Comparison of ENCODE assay signal across 9 mouse cellular contexts in genomic region chr7:92027049-92027448, GRCm38 (mm10).
DNase-seq lines count a peak whose midpoint lies in the region; ATAC-seq and TF ChIP-seq lines count a peak whose summit lies in the region.
"Had no signal": no experiment of that assay in that cellular context is flagged by ENCODE, and none has a peak within 500 bp of the region (broad histone marks: within the 10 kb centered on the region; RNA-seq: fewer than 3 reads in every experiment).

No protein-coding gene starts in this region.

- DNase-seq in heart, adult 2 months, result peak in 1 of 2 experiments; percentile 20
- DNase-seq in heart, adult 8-10 months (ENCODE audit: low spot score), result no peak
- DNase-seq in adipocyte (ENCODE audit: low spot score), result peak; percentile 64
- peak; percentile 70 to 77 for DNase-seq in cerebellum, postnatal 36 days
- peak; percentile 24 to 59 for DNase-seq in heart, postnatal 14 days
- peak; percentile 50 to 59 for DNase-seq in layer of hippocampus, postnatal 14 days (ENCODE audit: low spot score in 2 of 2)
- peak; percentile 1 to 7 for DNase-seq in spleen, postnatal 14 days (ENCODE audit: low spot score in 2 of 2)

- peak; percentile 71 for TF ChIP-seq CTCF in heart, adult 2 months (IDR thresholded peaks at IDR 0.05)

- H3K27me3 ChIP-seq in heart, adult 2 months (ENCODE audit: control insufficient read depth, insufficient read depth, low read length), result no peaks in the 10 kb centered on the region
- H3K27me3 ChIP-seq: lung, embryonic 15.5 days had no signal

- no peaks in the 10 kb centered on the region for H3K36me3 ChIP-seq in heart, adult 2 months (ENCODE audit: control insufficient read depth, insufficient read depth, low read length)
- H3K36me3 ChIP-seq: lung, embryonic 15.5 days had no signal

- peak; percentile 95 for ATAC-seq in megakaryocyte progenitor cell, adult 5-6 weeks (replicated peaks; ENCODE audit: poor library complexity)

- H3K4me1 ChIP-seq in heart, adult 2 months (ENCODE audit: control insufficient read depth, insufficient read depth, low read length), result no peaks in the 10 kb centered on the region
- H3K4me1 ChIP-seq: lung, embryonic 15.5 days had no signal

- H3K4me3 ChIP-seq in heart, adult 2 months, result no peak overlapping the region
- H3K4me3 ChIP-seq: lung, embryonic 15.5 days had no signal

- H3K79me2 ChIP-seq in heart, adult 2 months (replicated peaks; ENCODE audit: control insufficient read depth, insufficient read depth, low read length), result no peaks in the 10 kb centered on the region

- intact Hi-C loops in heart, adult 2 months (cut with DNase I), result loop anchor here (2.0 kb wide), 1 partner anchor 570 kb away; no protein-coding TSS in a partner anchor
- intact Hi-C loops in heart, postnatal 14 days (cut with DNase I), result loop anchor here (2.0 kb wide), 1 partner anchor 570 kb away; no protein-coding TSS in a partner anchor

- H3K27ac ChIP-seq in heart, adult 2 months, result no peak overlapping the region
- H3K27ac ChIP-seq: lung, embryonic 15.5 days had no signal

- 37% methylated on average over 7 of the region's 7 CpGs for WGBS in heart, adult 2 months

- no peak for TF ChIP-seq POLR2A in heart, adult 2 months (IDR thresholded peaks at IDR 0.05; ENCODE audit: insufficient read depth, low read depth, low read length)

- no peak overlapping the region for H3K9ac ChIP-seq in heart, adult 2 months (ENCODE audit: low read depth, low read length)
- H3K9ac ChIP-seq: lung, embryonic 15.5 days had no signal

- TF ChIP-seq EP300 in heart, adult 2 months (IDR thresholded peaks at IDR 0.05; ENCODE audit: insufficient read depth, low read depth, low read length), result no peak
